Mouse (Mus musculus): ENCODE results near the gene H1foo.

GRCm38 (mm10) chr6:115991881-115992620 lies 47.3 kb downstream of the H1foo start:
- TF ChIP-seq CTCF (IDR thresholded peaks at IDR 0.05; ENCODE audit: insufficient read depth, low read length) (no peak), POLR2A (IDR thresholded peaks at IDR 0.05; ENCODE audit: borderline replicate concordance, extremely low read depth, low read depth, low read length) (no peak)
